Mouse (Mus musculus) limb, embryonic 11.5 days (tissue): ENCODE data around the gene Manba. TPM values are rescaled to one million over a fixed set of nuclear protein-coding genes. Genes with fewer than 3 reads are reported as not detected.

Experiments
- ATAC-seq: fragments of 200-750 bp; cut with Nextera tagmentation; 2 replicates; pipeline ENCODE4 v1.8.0; 2017; ENCODE audit warnings: low read depth; ENCODE audit not compliant: insufficient number of reproducible peaks, low FRiP score, low TSS enrichment
- DNase-seq: peaks from one replicate; pipeline ENCODE4 v3.0.0-alpha.2; 2015; ENCODE audit warnings: low spot score
- H3K27ac ChIP-seq: fragments of 300-500 bp; sonication (generic); replicated peaks from 2 replicates; pipeline ENCODE4 v1.5.1; 2014; ENCODE audit warnings: low read depth, mild to moderate bottlenecking, low read length
- H3K27me3 ChIP-seq: fragments of 300-500 bp; sonication (generic); 2 replicates; pipeline ENCODE4 v1.6.1; 2014; ENCODE audit warnings: mild to moderate bottlenecking, low read length, mixed read lengths; ENCODE audit not compliant: control insufficient read depth, insufficient read depth
- H3K36me3 ChIP-seq: fragments of 300-500 bp; sonication (generic); 2 replicates; pipeline ENCODE4 v1.6.1; 2014; ENCODE audit warnings: mild to moderate bottlenecking, low read length, moderate library complexity, mixed read lengths; ENCODE audit not compliant: control insufficient read depth, insufficient read depth
- H3K4me1 ChIP-seq: fragments of 300-500 bp; sonication (generic); 2 replicates; pipeline ENCODE4 v1.6.1; 2014; ENCODE audit warnings: low read length, mixed read lengths; ENCODE audit not compliant: control insufficient read depth, insufficient read depth
- H3K4me2 ChIP-seq: fragments of 300-500 bp; sonication (generic); 2 replicates; pipeline ENCODE4 v1.6.1; 2014; ENCODE audit warnings: low read depth, mild to moderate bottlenecking, moderate library complexity; ENCODE audit not compliant: severe bottlenecking
- H3K4me3 ChIP-seq: fragments of 300-500 bp; sonication (generic); 2 replicates; pipeline ENCODE4 v1.5.1; 2014; ENCODE audit warnings: low read depth, low read length
- H3K9ac ChIP-seq: fragments of 300-500 bp; sonication (generic); 2 replicates; pipeline ENCODE4 v1.6.1; 2014; ENCODE audit warnings: mild to moderate bottlenecking, low read length
- H3K9me3 ChIP-seq: fragments of 300-500 bp; sonication (generic); 2 replicates; pipeline ENCODE4 v1.6.1; 2016; ENCODE audit warnings: low read length; ENCODE audit not compliant: control insufficient read depth
- WGBS: fragments of 180-500 bp; shearing (Covaris S2); extraction: QIAGEN DNeasy Blood & Tissue Kit; methylation state at CpG from one replicate; pipeline ENCODE4 v1.1.7; 2014; 5-methylcytosine and 5-hydroxymethylcytosine counted together
- polyA plus RNA-seq: library from polyadenylated mRNA; unstranded; fragments of >200 nt; fragmentation: Nextera tagmentation; extraction: Ambion mirVana; gene quantifications from 2 replicates; pipeline ENCODE4 v1.2.1, GENCODE M21; 2014

The Manba gene
- polyA plus RNA-seq, 1 experiment from 2014 or later, result 4.1 TPM

DNA sequence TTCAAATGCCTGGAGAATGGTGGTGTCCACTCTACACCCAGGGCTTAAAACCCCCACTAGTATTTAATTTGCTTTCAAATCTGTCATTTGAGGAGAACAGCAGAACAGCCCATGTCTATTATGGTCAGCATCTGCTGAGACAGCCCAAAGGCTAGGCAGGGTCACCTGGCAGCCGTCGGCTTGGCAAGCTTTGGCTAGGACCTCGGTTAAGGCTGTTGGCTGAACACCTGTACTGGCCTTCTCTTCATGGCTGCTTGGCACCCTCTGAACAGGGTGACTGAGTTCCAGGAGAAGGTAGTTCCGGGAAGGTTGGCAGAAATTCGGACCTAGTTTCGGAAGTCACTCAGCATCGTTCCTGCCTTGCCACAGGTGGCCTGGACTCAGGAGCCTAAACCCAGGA is 96.8 kb downstream of the Manba start:
- no peak overlapping the region for H3K9ac ChIP-seq
- H3K9me3 ChIP-seq, result no peaks in the 10 kb centered on the region

GRCm38 (mm10) chr3:135585482-135585881 is 100.1 kb downstream of the Manba start:
- H3K4me3 ChIP-seq, result no peak overlapping the region
- peaks cover 5% of the 10 kb centered on the region for H3K36me3 ChIP-seq
- H3K27ac ChIP-seq, result no peak overlapping the region
- ATAC-seq (no peak), DNase-seq (no peak)
- H3K4me1 ChIP-seq, result no peaks in the 10 kb centered on the region
- H3K4me2 ChIP-seq, result no peak overlapping the region
- no peak overlapping the region for H3K9ac ChIP-seq
- no peaks in the 10 kb centered on the region for H3K9me3 ChIP-seq
- WGBS, result 41% methylated on average over 6 of the region's 6 CpGs
- no peaks in the 10 kb centered on the region for H3K27me3 ChIP-seq

More for the DNA sequence above, 96.8 kb downstream of the Manba start:
- no peak for ATAC-seq
- Histone ChIP-seq H3K4me3 (no peak overlapping the region), H3K36me3 (no peaks in the 10 kb centered on the region; the same call in none of the 2 replicates), H3K27me3 (no peaks in the 10 kb centered on the region), H3K4me2 (no peak overlapping the region), H3K4me1 (0 out of 2 replicates have a peak, but pooled peaks cover 2% of the 10 kb centered on the region), H3K27ac (no peak overlapping the region)
- WGBS, result 94% methylated on average over 7 of the region's 7 CpGs
- no peak for DNase-seq

DNA sequence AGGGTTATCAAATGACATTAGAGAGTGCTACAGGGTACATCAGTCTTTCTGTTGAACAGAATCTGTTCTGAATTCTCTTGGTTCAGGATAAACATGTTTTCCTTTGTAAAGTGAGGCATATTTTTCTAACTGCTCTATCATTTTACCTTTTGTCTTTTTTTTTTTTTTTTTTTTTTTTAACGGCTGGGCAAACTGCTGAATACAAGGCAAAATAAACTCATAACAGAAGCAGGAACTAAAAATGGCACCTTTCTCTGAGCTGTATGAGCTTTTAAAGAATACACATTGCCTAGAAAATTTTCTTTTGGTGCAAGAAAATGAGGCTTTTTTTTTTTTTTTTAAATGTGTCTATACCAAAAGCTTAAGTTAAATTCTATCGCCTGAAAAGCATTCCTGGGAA is 100.6 kb downstream of the Manba start:
- DNase-seq, result no peak
- no peak overlapping the region for H3K4me3 ChIP-seq
- 91% methylated on average over 2 of the region's 2 CpGs for WGBS
- no peak overlapping the region for H3K4me2 ChIP-seq
- H3K4me1 ChIP-seq, result no peaks in the 10 kb centered on the region
- H3K27me3 ChIP-seq, result no peaks in the 10 kb centered on the region
- no peaks in the 10 kb centered on the region for H3K9me3 ChIP-seq
- no peak overlapping the region for H3K9ac ChIP-seq
- H3K27ac ChIP-seq, result no peak overlapping the region
- peaks cover 5% of the 10 kb centered on the region for H3K36me3 ChIP-seq
- no peak for ATAC-seq

DNA sequence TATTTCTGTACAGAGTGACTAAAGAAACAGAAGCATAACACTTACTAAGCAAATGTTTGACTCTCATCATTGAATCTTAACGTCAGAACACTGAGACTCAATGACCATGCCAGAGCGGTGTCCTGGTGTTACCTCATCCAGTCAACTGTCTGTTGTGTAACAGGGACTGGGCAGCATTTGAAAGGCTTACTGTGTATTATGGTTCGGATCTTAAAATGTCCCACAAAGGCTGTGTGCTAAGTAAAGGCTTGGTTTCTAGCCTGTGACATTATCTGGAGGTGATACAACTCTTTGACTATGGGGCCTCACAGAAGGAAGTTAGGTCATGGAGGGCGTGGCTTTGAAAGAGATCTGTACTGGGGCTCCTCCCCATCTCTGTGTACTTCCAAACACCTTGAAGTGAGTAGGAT is 101.1 kb downstream of the Manba start:
- Histone ChIP-seq H3K27me3 (no peaks in the 10 kb centered on the region), H3K4me2 (no peak overlapping the region), H3K4me3 (no peak overlapping the region), H3K4me1 (no peaks in the 10 kb centered on the region), H3K27ac (no peak overlapping the region), H3K9ac (no peak overlapping the region), H3K36me3 (peaks cover 5% of the 10 kb centered on the region), H3K9me3 (no peaks in the 10 kb centered on the region)
- WGBS, result 89% methylated on average over 4 of the region's 4 CpGs
- no peak for ATAC-seq
- DNase-seq, result no peak

GRCm38 (mm10) chr3:135590471-135590870 is 105.1 kb downstream of the Manba start:
- 61% methylated on average over 4 of the region's 4 CpGs for WGBS
- Histone ChIP-seq H3K27ac (no peak overlapping the region), H3K4me1 (no peaks in the 10 kb centered on the region), H3K4me2 (no peak overlapping the region), H3K27me3 (no peaks in the 10 kb centered on the region), H3K9me3 (no peaks in the 10 kb centered on the region), H3K36me3 (peaks cover 7% of the 10 kb centered on the region; the same call in 1 of the 2 replicates), H3K9ac (no peak overlapping the region), H3K4me3 (no peak overlapping the region)
- no peak for DNase-seq
- ATAC-seq, result no peak

DNA sequence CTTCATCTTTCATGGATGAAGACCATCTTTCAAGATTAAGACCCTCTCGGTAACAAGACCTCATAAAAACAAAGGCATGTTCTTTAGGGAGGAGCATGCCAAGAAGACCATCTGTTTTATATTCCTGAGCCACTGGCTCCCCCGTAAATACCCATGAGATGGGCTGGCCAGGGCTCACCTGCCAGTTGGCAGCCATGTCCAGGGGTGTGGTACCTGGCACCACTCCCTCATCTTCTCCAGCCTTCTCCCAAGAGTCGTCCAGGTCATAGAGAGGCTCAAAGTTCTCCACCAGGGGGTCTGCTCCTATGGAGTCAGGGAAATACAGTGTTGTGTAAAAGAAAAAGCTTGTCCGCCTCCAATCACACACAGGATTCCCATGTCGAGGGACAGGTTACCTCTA is 106.0 kb downstream of the Manba start:
- Histone ChIP-seq H3K9me3 (no peaks in the 10 kb centered on the region), H3K27me3 (no peaks in the 10 kb centered on the region), H3K4me3 (no peak overlapping the region), H3K4me1 (no peaks in the 10 kb centered on the region), H3K4me2 (no peak overlapping the region), H3K36me3 (peaks cover 7% of the 10 kb centered on the region; the same call in 1 of the 2 replicates), H3K27ac (no peak overlapping the region), H3K9ac (no peak overlapping the region)
- ATAC-seq, result no peak; the same call in 1 of the 2 replicates
- 72% methylated on average over 5 of the region's 5 CpGs for WGBS
- no peak for DNase-seq

- Histone ChIP-seq H3K9ac (no peak overlapping the region), H3K27me3 (no peaks in the 10 kb centered on the region), H3K36me3 (peaks cover 7% of the 10 kb centered on the region; the same call in 1 of the 2 replicates), H3K4me2 (no peak overlapping the region), H3K4me3 (no peak overlapping the region), H3K4me1 (no peaks in the 10 kb centered on the region), H3K9me3 (no peaks in the 10 kb centered on the region), H3K27ac (no peak overlapping the region)
- WGBS, result 97% methylated on average over 4 of the region's 4 CpGs
- DNase-seq (no peak), ATAC-seq (no peak)
These were observed 106.6 kb downstream of the Manba start for GRCm38 (mm10) chr3:135592011-135592410.

GRCm38 (mm10) chr3:135594238-135594917 is 109.0 kb downstream of the Manba start:
- Histone ChIP-seq H3K36me3 (peaks cover 7% of the 10 kb centered on the region; the same call in 1 of the 2 replicates), H3K4me2 (no peak overlapping the region), H3K27ac (no peak overlapping the region), H3K4me1 (no peaks in the 10 kb centered on the region), H3K4me3 (no peak overlapping the region), H3K9ac (no peak overlapping the region), H3K9me3 (no peaks in the 10 kb centered on the region), H3K27me3 (no peaks in the 10 kb centered on the region)
- 85% methylated on average over 21 of the region's 21 CpGs for WGBS
- DNase-seq (no peak), ATAC-seq (no peak)

GRCm38 (mm10) chr3:135597014-135597413 is 111.6 kb downstream of the Manba start:
- Histone ChIP-seq H3K36me3 (peaks cover 5% of the 10 kb centered on the region; the same call in 1 of the 2 replicates), H3K4me3 (no peak overlapping the region), H3K9me3 (no peaks in the 10 kb centered on the region), H3K4me2 (no peak overlapping the region), H3K27me3 (no peaks in the 10 kb centered on the region), H3K4me1 (no peaks in the 10 kb centered on the region), H3K27ac (no peak overlapping the region), H3K9ac (no peak overlapping the region)
- ATAC-seq, result no peak
- DNase-seq, result no peak
- 85% methylated on average over 4 of the region's 4 CpGs for WGBS
